Mouse (Mus musculus): ENCODE results near the gene Fam178b.

GRCm38 (mm10) chr1:36519626-36520025 lies 163.4 kb downstream of the Fam178b start:
- no peak for TF ChIP-seq CTCF (conservative IDR thresholded peaks at IDR 0.05; ENCODE audit: low read length)
- TF ChIP-seq NANOG (IDR thresholded peaks at IDR 0.05; ENCODE audit: borderline replicate concordance, low read length): no peak
- TF ChIP-seq POU5F1 (IDR thresholded peaks at IDR 0.05; ENCODE audit: borderline replicate concordance, low read length): no peak

All from E14TG2a.4 (cell line).